Mouse (Mus musculus): ENCODE measurements at regions not wholly inside any gene's neighbourhood (a gene's known extent, or its start where the extent isn't known, plus 50 kb on each side); places are given as distances from the start of the nearest gene placed in this dataset.
A peak's percentile ranks its signal among the peaks of the same experiment; 100 is the strongest.
"Not testable (repeated sequence)": the region's sequence is repeated elsewhere in the genome, so short reads cannot be mapped to it uniquely, and the experiment has no call there.

GRCm38 (mm10) chr12:77059679-77060059 lies 97.7 kb upstream of the Max start:
- no peak for DNase-seq (ENCODE audit: low read depth in 1 of 2, low spot score in 2 of 2)

- DNase-seq (ENCODE audit: low read depth in 1 of 2, low spot score in 2 of 2) = no peak
Observed at GRCm38 (mm10) chr12:77058596-77059190, 96.7 kb upstream of the Max start.

- no peak for DNase-seq (ENCODE audit: low read depth in 1 of 2, low spot score in 2 of 2)
Observed at GRCm38 (mm10) chr12:77056748-77057370, 94.9 kb upstream of the Max start.

- DNase-seq (ENCODE audit: low read depth in 1 of 2, low spot score in 2 of 2) = no peak
Observed at GRCm38 (mm10) chr12:77054700-77055099, 92.7 kb upstream of the Max start.

GRCm38 (mm10) chr12:77054211-77054610 lies 92.2 kb upstream of the Max start:
- DNase-seq (ENCODE audit: low read depth in 1 of 2, low spot score in 2 of 2) = no peak

- DNase-seq (ENCODE audit: low read depth in 1 of 2, low spot score in 2 of 2) = peak in 1 of 2 experiments; percentile 18
Observed at GRCm38 (mm10) chr12:77052853-77053252, 90.9 kb upstream of the Max start.

- no peak for DNase-seq (ENCODE audit: low read depth in 1 of 2, low spot score in 2 of 2)
Observed at GRCm38 (mm10) chr12:77048380-77048779, 86.4 kb upstream of the Max start.

- DNase-seq (ENCODE audit: low read depth in 1 of 2, low spot score in 2 of 2) = no peak
Observed at GRCm38 (mm10) chr12:77047273-77047672, 85.3 kb upstream of the Max start.

GRCm38 (mm10) chr12:77045956-77046355 lies 84.0 kb upstream of the Max start:
- DNase-seq (ENCODE audit: low read depth in 1 of 2, low spot score in 2 of 2) = no peak

- DNase-seq (ENCODE audit: low read depth in 1 of 2, low spot score in 2 of 2) = no peak
Observed at GRCm38 (mm10) chr12:77045356-77045755, 83.4 kb upstream of the Max start.

- no peak for DNase-seq (ENCODE audit: low read depth in 1 of 2, low spot score in 2 of 2)
Observed at GRCm38 (mm10) chr12:77042356-77042755, 80.4 kb upstream of the Max start.

- DNase-seq (ENCODE audit: low read depth in 1 of 2, low spot score in 2 of 2) = no peak
Observed at GRCm38 (mm10) chr12:77041141-77041540, 79.1 kb upstream of the Max start.

GRCm38 (mm10) chr12:77039953-77040305 lies 77.9 kb upstream of the Max start:
- no peak for DNase-seq (ENCODE audit: low read depth in 1 of 2, low spot score in 2 of 2)

- peak in 1 of 2 experiments; percentile 17 for DNase-seq (ENCODE audit: low read depth in 1 of 2, low spot score in 2 of 2)
Observed at GRCm38 (mm10) chr12:77039295-77039952, 77.4 kb upstream of the Max start.

GRCm38 (mm10) chr12:77035676-77036075 lies 73.7 kb upstream of the Max start:
- no peak for DNase-seq (ENCODE audit: low read depth in 1 of 2, low spot score in 2 of 2)

GRCm38 (mm10) chr12:77031448-77031847 lies 69.4 kb upstream of the Max start:
- DNase-seq (ENCODE audit: low read depth in 1 of 2, low spot score in 2 of 2) = no peak

- no peak for DNase-seq (ENCODE audit: low read depth in 1 of 2, low spot score in 2 of 2)
Observed at GRCm38 (mm10) chr12:77025431-77025879, 63.5 kb upstream of the Max start.

- no peak for DNase-seq (ENCODE audit: low read depth in 1 of 2, low spot score in 2 of 2)
Observed at GRCm38 (mm10) chr12:77022538-77022937, 60.5 kb upstream of the Max start.

GRCm38 (mm10) chr12:77021881-77022280 lies 59.9 kb upstream of the Max start:
- no peak for DNase-seq (ENCODE audit: low read depth in 1 of 2, low spot score in 2 of 2)

- no peak for DNase-seq (ENCODE audit: low read depth in 1 of 2, low spot score in 2 of 2)
Observed at GRCm38 (mm10) chr12:77019708-77020511, 57.9 kb upstream of the Max start.

- DNase-seq (ENCODE audit: low read depth in 1 of 2, low spot score in 2 of 2) = not testable (repeated sequence)
Observed at GRCm38 (mm10) chr12:77019148-77019547, 57.1 kb upstream of the Max start.

GRCm38 (mm10) chr12:77018373-77018772 lies 56.4 kb upstream of the Max start:
- DNase-seq (ENCODE audit: low read depth in 1 of 2, low spot score in 2 of 2) = no peak
